Mouse (Mus musculus) neural tube, embryonic 15.5 days (tissue): Measurements from ENCODE around the gene Crygn. TPM values are rescaled to one million over a fixed set of nuclear protein-coding genes. Genes with fewer than 3 reads are reported as not detected.

Experiments
- ATAC-seq: fragments of 200-750 bp; cut with Nextera tagmentation; 2 replicates; pipeline ENCODE4 v1.8.0; 2017; ENCODE audit warnings: mild to moderate bottlenecking, moderate TSS enrichment, moderate library complexity; ENCODE audit not compliant: low FRiP score
- H3K27ac ChIP-seq: fragments of 300-500 bp; sonication (generic); replicated peaks from 2 replicates; pipeline ENCODE4 v1.5.1; 2015; ENCODE audit warnings: mild to moderate bottlenecking, inconsistent platforms
- H3K27me3 ChIP-seq: fragments of 300-500 bp; sonication (generic); replicated peaks from 2 replicates; pipeline ENCODE4 v1.6.1; 2015; ENCODE audit warnings: inconsistent platforms
- H3K36me3 ChIP-seq: fragments of 300-500 bp; sonication (generic); 2 replicates; pipeline ENCODE4 v1.6.1; 2015; ENCODE audit warnings: inconsistent platforms
- H3K4me1 ChIP-seq: fragments of 300-500 bp; sonication (generic); 2 replicates; pipeline ENCODE4 v1.6.1; 2015; ENCODE audit warnings: inconsistent platforms
- H3K4me2 ChIP-seq: fragments of 300-500 bp; sonication (generic); 2 replicates; pipeline ENCODE4 v1.6.1; 2015; ENCODE audit warnings: inconsistent platforms, mild to moderate bottlenecking, moderate library complexity
- H3K4me3 ChIP-seq: fragments of 300-500 bp; sonication (generic); replicated peaks from 2 replicates; pipeline ENCODE4 v1.5.1; 2015; ENCODE audit warnings: mild to moderate bottlenecking, inconsistent platforms
- H3K9ac ChIP-seq: fragments of 300-500 bp; sonication (generic); replicated peaks from 2 replicates; pipeline ENCODE4 v1.6.1; 2015; ENCODE audit warnings: mild to moderate bottlenecking, inconsistent platforms
- H3K9me3 ChIP-seq: fragments of 300-500 bp; sonication (generic); replicated peaks from 2 replicates; pipeline ENCODE4 v1.6.1; 2016; ENCODE audit warnings: inconsistent platforms
- WGBS: fragments of 180-500 bp; shearing (Covaris S2); methylation state at CpG from one replicate; pipeline ENCODE4 v1.1.7; 2015; ENCODE audit warnings: mixed read lengths; 5-methylcytosine and 5-hydroxymethylcytosine counted together
- polyA plus RNA-seq: library from polyadenylated mRNA; unstranded; fragments of >200 nt; fragmentation: Nextera tagmentation; extraction: Ambion mirVana; gene quantifications from 2 replicates; pipeline ENCODE4 v1.2.1, GENCODE M21; 2015

Crygn gene
- polyA plus RNA-seq, 1 experiment from 2014 or later = 2.0 TPM

DNA sequence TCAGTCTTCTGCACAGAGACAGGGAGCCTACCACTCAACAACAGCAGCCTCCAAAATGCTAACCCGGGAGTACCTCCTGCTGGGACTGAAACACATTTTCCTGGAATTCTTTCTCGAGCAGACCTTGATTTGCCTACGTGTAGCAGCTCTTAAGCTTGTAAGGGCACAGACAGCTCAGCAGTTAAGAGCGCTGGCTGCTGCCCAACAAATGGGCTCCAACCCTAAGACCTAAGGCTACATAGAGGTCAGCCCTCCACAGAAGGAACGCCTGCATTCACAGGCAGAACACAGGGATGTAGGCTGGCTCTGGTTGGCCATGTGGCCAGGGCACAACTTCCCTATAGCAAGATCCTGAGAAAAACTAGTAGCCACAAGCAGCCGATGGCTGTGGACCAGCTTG is 31.9 kb downstream of the Crygn start:
- ATAC-seq = no peak
- 68% methylated on average over 6 of the region's 6 CpGs for WGBS
- Histone ChIP-seq H3K27ac (0 out of 2 replicates have a peak overlapping the region, but pooled peaks have one; percentile 9), H3K9me3 (no peaks in the 10 kb centered on the region), H3K4me2 (no peak overlapping the region), H3K4me3 (no peak overlapping the region), H3K4me1 (peaks cover 27% of the 10 kb centered on the region), H3K27me3 (peaks cover 25% of the 10 kb centered on the region), H3K36me3 (no peaks in the 10 kb centered on the region), H3K9ac (no peak overlapping the region)

- no peak for ATAC-seq
- Histone ChIP-seq H3K4me3 (no peak overlapping the region), H3K27ac (0 out of 2 replicates have a peak overlapping the region, but pooled peaks have one; percentile 28), H3K4me1 (peaks cover 16% of the 10 kb centered on the region), H3K9me3 (no peaks in the 10 kb centered on the region), H3K9ac (no peak overlapping the region), H3K36me3 (no peaks in the 10 kb centered on the region), H3K4me2 (no peak overlapping the region), H3K27me3 (peaks cover 14% of the 10 kb centered on the region)
- 52% methylated on average over 5 of the region's 5 CpGs for WGBS
These were observed 33.0 kb downstream of the Crygn start for GRCm38 (mm10) chr5:24724805-24725204.

- H3K4me1 ChIP-seq = peaks cover 12% of the 10 kb centered on the region
- WGBS = 81% methylated on average over 5 of the region's 5 CpGs
- no peaks in the 10 kb centered on the region for H3K36me3 ChIP-seq
- no peak overlapping the region for H3K9ac ChIP-seq
- H3K27ac ChIP-seq = 0 out of 2 replicates have a peak overlapping the region, but pooled peaks have one; percentile 28
- no peaks in the 10 kb centered on the region for H3K9me3 ChIP-seq
- H3K27me3 ChIP-seq = peaks cover 8% of the 10 kb centered on the region
- no peak overlapping the region for H3K4me2 ChIP-seq
- ATAC-seq = no peak
- no peak overlapping the region for H3K4me3 ChIP-seq
These were observed 33.6 kb downstream of the Crygn start for GRCm38 (mm10) chr5:24724270-24724634.

DNA sequence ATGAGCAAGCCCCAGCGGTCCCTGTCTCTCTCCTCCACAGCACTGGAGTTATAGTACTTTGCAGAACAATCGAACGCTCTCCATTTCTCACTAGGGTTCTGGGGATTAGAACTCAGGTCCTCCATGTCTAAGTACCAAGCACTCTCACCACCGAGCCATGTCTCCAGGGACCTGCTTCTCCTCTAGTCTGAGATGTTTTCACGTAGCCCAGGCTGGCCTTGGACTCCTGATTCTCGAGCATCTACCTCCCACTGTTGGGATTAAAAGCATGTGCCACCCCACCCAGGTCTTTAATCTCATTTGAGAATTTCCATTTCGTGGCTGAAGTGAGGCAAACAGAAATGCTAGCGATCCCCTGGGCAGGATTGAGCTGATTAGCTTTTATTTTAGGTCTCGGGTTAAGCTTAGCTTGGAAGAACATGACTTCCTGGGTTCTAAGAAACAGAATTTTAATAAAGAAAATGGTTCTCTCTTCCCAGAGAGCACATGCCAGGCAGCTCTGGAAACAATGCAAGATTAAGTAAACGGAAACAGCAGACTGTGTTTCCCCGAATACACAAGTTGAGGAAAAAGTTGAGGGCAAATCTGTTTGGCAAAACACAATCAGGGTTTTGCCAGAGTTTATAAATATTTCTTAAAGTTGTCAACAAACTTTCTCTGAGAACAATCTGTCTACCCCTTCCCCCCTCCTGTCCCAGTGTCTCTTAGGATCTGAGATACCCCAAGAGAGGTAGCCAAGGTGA is 34.1 kb downstream of the Crygn start:
- H3K4me1 ChIP-seq = peaks cover 12% of the 10 kb centered on the region
- H3K27ac ChIP-seq = no peak overlapping the region
- H3K36me3 ChIP-seq = no peaks in the 10 kb centered on the region
- no peak overlapping the region for H3K9ac ChIP-seq
- H3K4me3 ChIP-seq = no peak overlapping the region
- H3K27me3 ChIP-seq = peaks cover 5% of the 10 kb centered on the region
- H3K4me2 ChIP-seq = no peak overlapping the region
- no peaks in the 10 kb centered on the region for H3K9me3 ChIP-seq
- 77% methylated on average over 11 of the region's 11 CpGs for WGBS
- ATAC-seq = no peak

DNA sequence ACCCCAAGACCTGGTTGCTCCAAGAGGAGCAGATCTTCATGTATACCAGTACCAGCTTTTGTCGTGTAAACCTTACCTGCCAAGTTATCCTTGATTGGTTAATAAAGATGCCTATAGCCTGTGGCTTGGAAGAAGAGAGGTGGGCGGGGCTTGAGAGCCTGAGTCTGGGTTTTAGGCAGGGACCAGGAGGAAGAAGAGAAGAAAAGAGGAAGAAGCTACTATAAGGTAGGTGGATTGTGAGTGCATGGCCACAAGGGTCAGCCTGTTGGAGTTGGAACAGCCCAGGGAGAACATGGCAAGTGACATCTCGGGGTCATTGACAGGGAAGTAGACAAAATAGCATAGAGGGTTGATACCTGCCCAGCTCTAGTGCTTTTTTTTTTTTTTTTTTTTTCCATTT is 38.0 kb downstream of the Crygn start:
- H3K4me3 ChIP-seq = no peak overlapping the region
- H3K9ac ChIP-seq = no peak overlapping the region
- H3K4me2 ChIP-seq = no peak overlapping the region
- no peaks in the 10 kb centered on the region for H3K27me3 ChIP-seq
- WGBS = 93% methylated on average over 3 of the region's 3 CpGs
- no peaks in the 10 kb centered on the region for H3K36me3 ChIP-seq
- ATAC-seq = no peak
- H3K9me3 ChIP-seq = no peaks in the 10 kb centered on the region
- no peak overlapping the region for H3K27ac ChIP-seq
- peaks cover 6% of the 10 kb centered on the region for H3K4me1 ChIP-seq

GRCm38 (mm10) chr5:24718076-24718475 is 39.7 kb downstream of the Crygn start:
- no peak overlapping the region for H3K27ac ChIP-seq
- H3K4me3 ChIP-seq = no peak overlapping the region
- no peaks in the 10 kb centered on the region for H3K9me3 ChIP-seq
- H3K9ac ChIP-seq = no peak overlapping the region
- 0 out of 2 replicates have a peak, but pooled peaks cover 3% of the 10 kb centered on the region for H3K4me1 ChIP-seq
- no peaks in the 10 kb centered on the region for H3K27me3 ChIP-seq
- no peak overlapping the region for H3K4me2 ChIP-seq
- no peaks in the 10 kb centered on the region for H3K36me3 ChIP-seq
- 93% methylated on average over 6 of the region's 6 CpGs for WGBS
- no peak for ATAC-seq

DNA sequence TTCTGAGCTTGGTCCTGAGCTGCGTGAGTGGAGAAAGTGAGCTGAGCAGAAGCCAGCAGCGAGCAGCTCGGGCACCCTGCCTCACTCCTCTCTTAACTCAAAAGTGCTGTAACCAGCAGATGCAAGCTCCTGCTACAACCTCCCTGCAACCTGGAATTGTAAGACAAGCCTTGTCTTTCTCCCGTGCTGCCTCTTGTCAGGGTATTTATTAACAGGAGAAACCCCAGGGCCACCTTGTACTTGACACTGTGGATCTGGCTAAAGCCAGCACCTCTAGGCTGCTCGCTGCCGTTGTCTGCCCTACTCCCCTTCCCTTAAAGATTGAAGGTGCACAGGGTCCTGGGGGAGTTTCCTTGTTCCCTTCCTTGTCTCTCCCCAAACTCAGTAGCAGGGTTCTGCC is 43.8 kb downstream of the Crygn start:
- Histone ChIP-seq H3K36me3 (peaks cover 26% of the 10 kb centered on the region), H3K9me3 (no peaks in the 10 kb centered on the region), H3K4me1 (0 out of 2 replicates have a peak, but pooled peaks cover 3% of the 10 kb centered on the region), H3K27ac (no peak overlapping the region), H3K4me2 (no peak overlapping the region), H3K27me3 (no peaks in the 10 kb centered on the region), H3K4me3 (no peak overlapping the region), H3K9ac (no peak overlapping the region)
- 81% methylated on average over 6 of the region's 6 CpGs for WGBS
- no peak for ATAC-seq

GRCm38 (mm10) chr5:24713199-24713598 is 44.6 kb downstream of the Crygn start:
- Histone ChIP-seq H3K36me3 (peaks cover 34% of the 10 kb centered on the region), H3K9ac (no peak overlapping the region), H3K4me1 (0 out of 2 replicates have a peak, but pooled peaks cover 3% of the 10 kb centered on the region), H3K4me2 (no peak overlapping the region), H3K9me3 (no peaks in the 10 kb centered on the region), H3K4me3 (no peak overlapping the region), H3K27ac (no peak overlapping the region), H3K27me3 (no peaks in the 10 kb centered on the region)
- 66% methylated on average over 2 of the region's 2 CpGs for WGBS
- ATAC-seq = peak; percentile 70; the same call in 1 of the 2 replicates

- Histone ChIP-seq H3K27me3 (no peaks in the 10 kb centered on the region), H3K9me3 (no peaks in the 10 kb centered on the region), H3K27ac (no peak overlapping the region), H3K36me3 (peaks cover 50% of the 10 kb centered on the region), H3K4me1 (0 out of 2 replicates have a peak, but pooled peaks cover 3% of the 10 kb centered on the region), H3K9ac (no peak overlapping the region), H3K4me3 (no peak overlapping the region), H3K4me2 (no peak overlapping the region)
- WGBS = 97% methylated on average over 6 of the region's 6 CpGs
- ATAC-seq = no peak
These were observed 46.2 kb downstream of the Crygn start for GRCm38 (mm10) chr5:24711615-24712014.

DNA sequence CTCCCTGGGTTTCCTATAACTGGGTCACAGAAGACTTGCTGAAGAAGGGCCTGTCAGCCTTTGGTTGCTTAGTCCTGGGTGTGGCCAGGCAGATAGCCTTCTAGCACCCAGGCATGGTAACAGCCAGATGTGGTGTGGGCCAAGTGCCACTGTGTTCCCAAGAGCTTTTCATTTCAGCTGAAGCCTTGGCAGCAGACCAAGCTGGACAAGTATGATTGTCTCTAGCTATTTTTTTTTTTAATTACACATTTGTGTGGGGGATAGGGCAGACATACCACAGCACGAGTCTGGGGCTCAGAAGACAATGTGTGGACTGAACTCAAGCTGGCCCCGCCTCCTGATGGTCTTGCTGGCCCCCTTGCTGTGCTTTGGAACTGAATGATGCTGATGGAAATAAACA is 47.8 kb downstream of the Crygn start:
- no peak overlapping the region for H3K4me3 ChIP-seq
- no peaks in the 10 kb centered on the region for H3K27me3 ChIP-seq
- H3K27ac ChIP-seq = no peak overlapping the region
- no peak overlapping the region for H3K4me2 ChIP-seq
- no peaks in the 10 kb centered on the region for H3K9me3 ChIP-seq
- no peak for ATAC-seq
- 65% methylated on average over 2 of the region's 2 CpGs for WGBS
- H3K36me3 ChIP-seq = peaks cover 67% of the 10 kb centered on the region
- no peak overlapping the region for H3K9ac ChIP-seq
- 0 out of 2 replicates have a peak, but pooled peaks cover 3% of the 10 kb centered on the region for H3K4me1 ChIP-seq

- Histone ChIP-seq H3K4me2 (no peak overlapping the region), H3K36me3 (peaks cover 98% of the 10 kb centered on the region), H3K9me3 (no peaks in the 10 kb centered on the region), H3K27ac (no peak overlapping the region), H3K4me1 (no peaks in the 10 kb centered on the region), H3K27me3 (no peaks in the 10 kb centered on the region), H3K9ac (no peak overlapping the region), H3K4me3 (no peak overlapping the region)
- no peak for ATAC-seq
- 95% methylated on average over 8 of the region's 8 CpGs for WGBS
These were observed 53.2 kb downstream of the Crygn start for GRCm38 (mm10) chr5:24704615-24705014.

DNA sequence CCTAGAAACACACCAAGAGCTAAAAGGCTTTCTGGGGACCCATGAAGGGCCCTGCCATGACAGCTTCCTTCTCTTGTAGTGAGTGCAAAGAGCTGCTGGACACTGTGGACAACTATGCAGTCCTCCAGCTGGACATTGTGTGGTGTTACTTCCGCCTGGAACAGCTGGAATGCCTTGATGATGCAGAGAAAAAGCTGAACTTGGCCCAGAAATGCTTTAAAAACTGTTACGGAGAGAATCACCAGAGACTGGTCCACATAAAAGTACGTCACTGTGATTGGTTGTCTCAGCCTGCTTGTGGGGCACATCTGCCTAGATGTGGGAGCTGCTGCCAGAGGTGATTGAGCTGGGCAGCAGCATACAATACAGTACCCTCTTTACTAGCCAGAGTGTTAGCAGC is 56.5 kb downstream of the Crygn start:
- Histone ChIP-seq H3K36me3 (peaks cover 96% of the 10 kb centered on the region), H3K4me1 (no peaks in the 10 kb centered on the region), H3K9ac (no peak overlapping the region), H3K4me2 (no peak overlapping the region), H3K27me3 (no peaks in the 10 kb centered on the region), H3K9me3 (no peaks in the 10 kb centered on the region), H3K27ac (no peak overlapping the region), H3K4me3 (no peak overlapping the region)
- ATAC-seq = no peak
- WGBS = 86% methylated on average over 3 of the region's 3 CpGs
